Mouse (Mus musculus) embryonic facial prominence, embryonic 12.5 days (tissue): Measurements from ENCODE around the gene Gm10974. TPM values are rescaled to one million over a fixed set of nuclear protein-coding genes. Genes with fewer than 3 reads are reported as not detected.

Source experiments
- ATAC-seq: fragments of 200-750 bp; cut with Nextera tagmentation; 2 replicates; pipeline ENCODE4 v1.8.0; 2017; ENCODE audit not compliant: insufficient number of reproducible peaks, insufficient read depth, low FRiP score, low TSS enrichment
- H3K27ac ChIP-seq: fragments of 300-500 bp; sonication (generic); 2 replicates; pipeline ENCODE4 v1.5.1; 2016; ENCODE audit warnings: mild to moderate bottlenecking
- H3K27me3 ChIP-seq: fragments of 300-500 bp; sonication (generic); 2 replicates; pipeline ENCODE4 v1.6.1; 2016; ENCODE audit warnings: mild to moderate bottlenecking, moderate library complexity
- H3K36me3 ChIP-seq: fragments of 300-500 bp; sonication (generic); 2 replicates; pipeline ENCODE4 v1.6.1; 2016; ENCODE audit warnings: mild to moderate bottlenecking
- H3K4me1 ChIP-seq: fragments of 300-500 bp; sonication (generic); 2 replicates; pipeline ENCODE4 v1.6.1; 2016
- H3K4me2 ChIP-seq: fragments of 300-500 bp; sonication (generic); replicated peaks from 2 replicates; pipeline ENCODE4 v1.6.1; 2016; ENCODE audit warnings: mild to moderate bottlenecking, moderate library complexity
- H3K4me3 ChIP-seq: fragments of 300-500 bp; sonication (generic); 2 replicates; pipeline ENCODE4 v1.5.1; 2016; ENCODE audit warnings: mild to moderate bottlenecking
- H3K9ac ChIP-seq: fragments of 300-500 bp; sonication (generic); 2 replicates; pipeline ENCODE4 v1.6.1; 2016; ENCODE audit warnings: mild to moderate bottlenecking, moderate library complexity
- H3K9me3 ChIP-seq: fragments of 300-500 bp; sonication (generic); 2 replicates; pipeline ENCODE4 v1.6.1; 2016; ENCODE audit warnings: mild to moderate bottlenecking, moderate library complexity
- WGBS: fragments of 180-500 bp; shearing (Covaris S2); methylation state at CpG from one replicate; pipeline ENCODE4 v1.1.7; 2016; 5-methylcytosine and 5-hydroxymethylcytosine counted together
- polyA plus RNA-seq: library from polyadenylated mRNA; unstranded; fragments of >200 nt; fragmentation: Nextera tagmentation; extraction: Ambion mirVana; gene quantifications from 2 replicates; pipeline ENCODE4 v1.2.1, GENCODE M21; 2016

Gm10974 gene
- polyA plus RNA-seq, 1 experiment from 2014 or later = not detected

DNA sequence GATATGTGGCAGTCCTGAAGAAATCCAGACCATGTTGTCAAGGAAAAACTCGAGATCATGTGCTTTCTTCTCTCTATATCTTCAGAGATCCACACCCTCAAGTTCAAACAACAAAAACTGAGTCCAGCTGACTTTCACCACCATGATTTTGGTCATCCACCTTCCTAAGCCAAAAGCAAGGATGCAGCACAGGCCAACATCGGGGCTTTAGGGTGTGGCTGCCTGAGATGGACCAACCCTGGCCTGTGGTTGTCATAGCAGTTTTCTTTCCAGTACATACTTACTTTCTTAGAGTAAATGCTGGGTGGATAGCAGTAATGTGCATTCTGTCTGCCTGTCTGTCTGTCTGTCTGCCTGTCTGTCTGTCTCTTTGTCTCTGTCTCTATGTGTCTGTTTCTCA lies 294 bp upstream of the Gm10974 start:
- Histone ChIP-seq H3K4me1 (peaks cover 8% of the 10 kb centered on the region; the same call in 1 of the 2 replicates), H3K27ac (no peak overlapping the region), H3K4me3 (no peak overlapping the region), H3K9me3 (peaks cover 6% of the 10 kb centered on the region), H3K27me3 (no peaks in the 10 kb centered on the region), H3K4me2 (no peak overlapping the region), H3K36me3 (no peaks in the 10 kb centered on the region), H3K9ac (no peak overlapping the region)
- WGBS = 74% methylated on average over 2 of the region's 2 CpGs
- ATAC-seq = no peak

DNA sequence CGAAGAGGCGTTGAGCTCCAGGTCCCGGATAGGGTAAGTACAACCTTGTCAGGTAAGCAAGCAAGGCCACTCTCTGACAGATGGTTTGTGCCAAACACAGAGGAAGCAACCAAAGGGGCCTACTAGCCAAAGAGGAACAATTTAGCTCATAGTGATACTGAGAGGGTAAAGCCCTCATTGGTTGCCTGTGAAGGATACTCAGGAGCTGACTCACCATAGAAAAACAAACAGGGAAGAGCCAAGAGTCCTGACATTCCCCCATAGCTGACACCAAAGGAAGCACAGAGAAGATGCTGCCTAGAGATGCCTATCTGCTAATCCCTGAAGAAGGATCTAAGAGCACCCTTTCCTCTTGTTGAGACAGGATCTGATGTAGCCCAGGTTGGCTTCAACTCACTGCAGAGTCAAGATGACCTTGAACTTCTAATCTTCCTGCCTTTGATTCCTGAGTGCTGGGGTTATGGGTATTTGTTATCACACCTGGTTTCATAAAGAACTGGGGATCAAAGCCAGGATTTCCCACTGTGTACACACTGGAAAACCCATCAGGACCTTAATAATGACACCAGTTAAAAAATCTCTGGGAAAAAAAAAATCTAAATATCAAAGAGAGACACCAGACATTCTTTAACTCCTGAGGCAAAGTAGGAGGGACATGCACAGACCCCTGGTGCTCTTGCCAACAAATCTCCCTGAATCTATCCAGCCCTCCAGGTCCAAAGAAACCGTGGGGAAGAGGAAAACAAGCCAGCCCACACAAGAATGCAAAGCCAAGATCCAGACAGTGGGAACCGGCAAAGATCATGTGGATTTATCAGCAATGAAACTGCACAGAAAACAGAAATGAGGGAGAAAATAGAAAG lies 3.6 kb downstream of the Gm10974 start:
- H3K4me1 ChIP-seq = peaks cover 8% of the 10 kb centered on the region; the same call in 1 of the 2 replicates
- H3K9ac ChIP-seq = no peak overlapping the region
- no peak overlapping the region for H3K4me3 ChIP-seq
- no peak overlapping the region for H3K4me2 ChIP-seq
- no peak overlapping the region for H3K27ac ChIP-seq
- H3K27me3 ChIP-seq = no peaks in the 10 kb centered on the region
- no peaks in the 10 kb centered on the region for H3K36me3 ChIP-seq
- WGBS = 74% methylated on average over 5 of the region's 5 CpGs
- no peaks in the 10 kb centered on the region for H3K9me3 ChIP-seq
- no peak for ATAC-seq

DNA sequence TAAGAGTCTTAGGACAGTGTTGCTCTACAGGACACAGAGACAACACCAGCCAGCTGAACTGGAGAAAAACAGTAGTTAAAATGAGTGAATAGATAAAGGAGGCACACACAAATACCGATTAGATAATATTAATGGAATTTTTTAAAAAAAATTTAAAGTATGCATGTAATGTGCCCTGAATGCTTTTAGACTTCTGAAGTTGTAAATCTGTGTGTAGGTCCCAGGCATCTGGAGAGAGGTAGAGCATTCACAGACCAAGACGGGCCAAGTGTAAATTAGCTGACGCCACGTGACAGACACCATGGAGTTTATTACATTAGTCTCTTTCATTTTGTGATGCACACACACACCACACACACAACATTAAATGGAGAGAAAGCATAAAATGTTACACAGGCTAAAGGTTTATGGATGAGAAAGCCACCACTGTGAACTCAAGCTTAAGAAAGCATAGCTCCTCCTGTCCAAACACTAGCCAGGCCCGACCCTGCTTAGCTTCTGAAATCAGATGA lies 4.3 kb downstream of the Gm10974 start:
- Histone ChIP-seq H3K27ac (no peak overlapping the region), H3K36me3 (no peaks in the 10 kb centered on the region), H3K9me3 (no peaks in the 10 kb centered on the region), H3K4me2 (no peak overlapping the region), H3K9ac (no peak overlapping the region), H3K4me3 (no peak overlapping the region), H3K4me1 (peaks cover 8% of the 10 kb centered on the region; the same call in 1 of the 2 replicates), H3K27me3 (no peaks in the 10 kb centered on the region)
- no peak for ATAC-seq
- 65% methylated on average over 5 of the region's 5 CpGs for WGBS

DNA sequence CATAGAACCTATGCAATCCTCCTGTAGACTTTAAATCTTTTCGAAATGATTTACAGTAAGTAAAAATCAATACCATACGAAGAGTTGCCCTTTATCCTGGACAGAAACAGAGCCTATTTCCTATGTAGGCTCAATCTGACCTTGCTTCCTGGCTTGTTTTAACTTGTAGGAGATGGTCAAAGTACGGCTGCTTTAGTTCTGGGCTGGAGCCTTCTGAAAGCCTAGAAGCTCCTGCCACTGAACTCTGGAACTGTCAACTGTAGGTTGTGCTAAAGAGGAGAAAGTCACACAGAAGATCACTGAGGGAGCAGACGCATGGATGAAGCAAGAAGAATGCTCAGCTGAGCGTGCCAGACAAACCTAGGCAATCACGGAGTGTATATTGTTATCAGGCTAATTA lies 5.3 kb downstream of the Gm10974 start:
- Histone ChIP-seq H3K9me3 (no peaks in the 10 kb centered on the region), H3K27ac (no peak overlapping the region), H3K36me3 (no peaks in the 10 kb centered on the region), H3K27me3 (no peaks in the 10 kb centered on the region), H3K4me2 (no peak overlapping the region), H3K4me1 (peaks cover 3% of the 10 kb centered on the region; the same call in 1 of the 2 replicates), H3K9ac (no peak overlapping the region), H3K4me3 (no peak overlapping the region)
- no peak for ATAC-seq
- WGBS = 80% methylated on average over 6 of the region's 6 CpGs

DNA sequence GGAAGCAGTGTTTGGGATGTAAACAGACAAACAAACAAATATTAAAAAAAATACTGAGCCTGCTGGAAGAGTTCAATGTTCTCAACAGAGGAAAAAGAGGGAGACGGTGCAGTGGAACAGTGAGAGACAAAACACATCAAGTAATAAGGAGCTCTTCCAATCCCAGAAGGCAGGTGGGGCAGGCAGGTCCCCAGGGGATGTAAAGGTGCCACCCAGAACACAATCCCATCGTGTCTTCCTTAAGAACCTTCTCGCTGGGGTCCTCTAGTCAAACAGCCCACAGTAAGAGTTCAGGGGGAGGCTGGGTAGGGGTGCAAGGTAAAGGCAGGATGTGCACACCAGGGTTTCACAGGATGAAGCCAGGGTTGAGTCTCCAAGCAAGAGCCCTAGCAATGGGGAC lies 7.7 kb downstream of the Gm10974 start:
- Histone ChIP-seq H3K4me1 (peaks cover 3% of the 10 kb centered on the region; the same call in 1 of the 2 replicates), H3K9ac (no peak overlapping the region), H3K9me3 (no peaks in the 10 kb centered on the region), H3K4me3 (no peak overlapping the region), H3K27ac (no peak overlapping the region), H3K27me3 (no peaks in the 10 kb centered on the region), H3K4me2 (no peak overlapping the region), H3K36me3 (no peaks in the 10 kb centered on the region)
- no peak for ATAC-seq
- WGBS = 90% methylated on average over 3 of the region's 3 CpGs

DNA sequence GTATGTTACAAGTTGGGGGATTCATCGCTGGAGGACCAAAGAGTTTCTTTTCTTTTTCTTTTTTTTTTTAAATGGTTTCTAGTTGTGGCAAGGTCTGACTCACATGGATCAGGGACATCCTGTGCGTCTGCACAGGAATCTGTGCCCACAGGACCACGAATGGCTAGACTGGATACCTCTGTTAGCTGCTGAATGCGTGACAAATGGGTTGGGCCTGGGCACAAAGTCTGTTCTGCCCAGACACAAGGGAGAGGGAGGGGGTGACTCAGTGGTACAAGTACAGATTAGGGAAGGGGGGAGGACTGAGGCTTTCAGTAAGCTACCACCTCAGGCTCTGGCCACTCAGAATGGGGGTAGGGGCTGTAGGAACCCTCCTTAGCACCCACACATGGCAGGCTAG lies 10.0 kb downstream of the Gm10974 start:
- Histone ChIP-seq H3K4me2 (no peak overlapping the region), H3K27ac (0 out of 2 replicates have a peak overlapping the region, but pooled peaks have one; percentile 72), H3K9me3 (no peaks in the 10 kb centered on the region), H3K4me1 (no peaks in the 10 kb centered on the region), H3K27me3 (no peaks in the 10 kb centered on the region), H3K4me3 (no peak overlapping the region), H3K9ac (no peak overlapping the region), H3K36me3 (0 out of 2 replicates have a peak, but pooled peaks cover 3% of the 10 kb centered on the region)
- ATAC-seq = no peak
- 83% methylated on average over 4 of the region's 4 CpGs for WGBS

DNA sequence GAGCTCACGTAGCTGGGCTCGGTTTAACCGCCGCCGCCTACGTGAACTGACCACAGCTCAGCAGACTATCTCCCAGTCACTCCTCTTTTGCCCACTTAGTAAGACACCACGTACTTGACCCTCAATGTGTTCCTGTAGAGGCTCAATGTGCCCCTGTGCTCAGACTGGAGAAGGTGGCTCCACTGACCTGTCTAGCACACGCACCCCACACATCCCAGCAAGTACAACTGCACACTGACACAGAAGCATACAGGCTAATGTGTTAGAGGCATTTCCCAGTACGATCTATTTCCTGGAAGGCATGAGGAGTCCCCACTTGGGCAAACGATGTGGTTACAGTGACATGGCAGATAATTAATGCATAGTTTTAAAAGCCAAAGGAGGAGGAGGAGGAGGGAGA lies 10.9 kb downstream of the Gm10974 start:
- no peaks in the 10 kb centered on the region for H3K27me3 ChIP-seq
- 0 out of 2 replicates have a peak, but pooled peaks cover 4% of the 10 kb centered on the region for H3K36me3 ChIP-seq
- WGBS = 82% methylated on average over 10 of the region's 10 CpGs
- H3K4me1 ChIP-seq = no peaks in the 10 kb centered on the region
- H3K4me2 ChIP-seq = no peak overlapping the region
- no peak overlapping the region for H3K9ac ChIP-seq
- H3K4me3 ChIP-seq = no peak overlapping the region
- H3K27ac ChIP-seq = peak overlapping the region; percentile 72
- no peaks in the 10 kb centered on the region for H3K9me3 ChIP-seq
- no peak for ATAC-seq

DNA sequence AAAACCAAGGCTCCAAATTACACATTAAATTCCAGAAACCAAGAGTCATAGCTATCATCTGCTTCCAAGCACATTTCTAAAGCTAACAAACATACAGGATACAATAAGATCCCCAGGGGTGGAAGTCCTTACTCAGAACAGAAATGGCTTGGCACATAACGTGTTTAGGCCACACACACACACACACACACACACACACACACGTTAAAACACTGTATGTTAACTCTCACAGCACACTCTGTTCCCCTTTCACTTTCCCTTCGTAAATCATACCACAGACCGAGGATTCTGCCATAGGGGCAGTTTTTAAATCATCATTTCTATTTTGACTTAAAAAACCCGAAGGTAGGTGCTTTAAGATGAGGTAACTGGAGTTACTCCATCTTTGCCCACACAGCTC lies 18.5 kb downstream of the Gm10974 start:
- Histone ChIP-seq H3K27ac (no peak overlapping the region), H3K27me3 (no peaks in the 10 kb centered on the region), H3K4me1 (no peaks in the 10 kb centered on the region), H3K4me2 (no peak overlapping the region), H3K9me3 (no peaks in the 10 kb centered on the region), H3K9ac (no peak overlapping the region), H3K4me3 (no peak overlapping the region), H3K36me3 (0 out of 2 replicates have a peak, but pooled peaks cover 4% of the 10 kb centered on the region)
- 67% methylated on average over 5 of the region's 5 CpGs for WGBS
- no peak for ATAC-seq

DNA sequence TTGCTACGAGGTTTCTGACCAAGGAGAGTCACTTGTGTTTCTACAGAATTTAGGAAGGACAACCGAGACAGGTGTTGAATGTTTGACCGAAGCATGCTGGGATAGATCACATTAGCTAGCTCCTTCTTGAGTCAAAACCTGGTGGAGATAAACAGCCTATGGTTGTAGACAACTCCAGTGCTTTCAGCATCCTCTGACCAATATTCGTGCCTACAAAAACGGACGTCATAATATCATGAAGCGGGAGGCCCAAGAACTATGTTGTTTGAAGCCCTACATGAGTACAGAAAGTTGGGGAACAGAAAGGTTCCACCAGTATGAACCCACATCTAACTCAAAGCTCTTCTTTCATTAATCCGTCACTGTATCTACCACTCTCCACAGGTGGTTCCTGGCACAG lies 19.2 kb downstream of the Gm10974 start:
- 0 out of 2 replicates have a peak, but pooled peaks cover 4% of the 10 kb centered on the region for H3K36me3 ChIP-seq
- no peaks in the 10 kb centered on the region for H3K27me3 ChIP-seq
- no peak overlapping the region for H3K27ac ChIP-seq
- H3K9me3 ChIP-seq = no peaks in the 10 kb centered on the region
- no peak overlapping the region for H3K4me2 ChIP-seq
- H3K9ac ChIP-seq = no peak overlapping the region
- ATAC-seq = no peak
- no peak overlapping the region for H3K4me3 ChIP-seq
- 94% methylated on average over 8 of the region's 8 CpGs for WGBS
- no peaks in the 10 kb centered on the region for H3K4me1 ChIP-seq

DNA sequence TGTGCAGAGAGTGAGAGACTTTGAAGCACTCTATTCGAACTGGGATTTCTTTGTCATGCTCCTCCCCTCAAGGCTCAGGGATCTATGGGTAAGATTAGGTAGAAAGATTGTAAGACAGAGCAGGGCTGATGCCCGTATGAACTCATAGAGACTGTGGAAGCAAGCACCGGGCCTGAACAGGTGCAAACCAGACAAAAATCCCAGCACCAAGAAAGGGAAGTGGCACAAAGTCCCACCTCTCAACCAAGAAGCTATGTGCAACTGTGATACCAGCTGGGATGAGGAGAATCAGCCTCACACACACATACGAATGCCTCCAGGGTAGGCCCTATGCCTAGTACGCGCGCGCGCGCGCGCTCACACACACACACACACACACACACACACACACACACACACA lies 20.1 kb downstream of the Gm10974 start:
- H3K36me3 ChIP-seq = no peaks in the 10 kb centered on the region
- no peak overlapping the region for H3K4me2 ChIP-seq
- ATAC-seq = no peak
- no peak overlapping the region for H3K9ac ChIP-seq
- H3K27me3 ChIP-seq = no peaks in the 10 kb centered on the region
- no peak overlapping the region for H3K27ac ChIP-seq
- 84% methylated on average over 4 of the region's 12 CpGs for WGBS
- no peaks in the 10 kb centered on the region for H3K4me1 ChIP-seq
- H3K9me3 ChIP-seq = no peaks in the 10 kb centered on the region
- no peak overlapping the region for H3K4me3 ChIP-seq

DNA sequence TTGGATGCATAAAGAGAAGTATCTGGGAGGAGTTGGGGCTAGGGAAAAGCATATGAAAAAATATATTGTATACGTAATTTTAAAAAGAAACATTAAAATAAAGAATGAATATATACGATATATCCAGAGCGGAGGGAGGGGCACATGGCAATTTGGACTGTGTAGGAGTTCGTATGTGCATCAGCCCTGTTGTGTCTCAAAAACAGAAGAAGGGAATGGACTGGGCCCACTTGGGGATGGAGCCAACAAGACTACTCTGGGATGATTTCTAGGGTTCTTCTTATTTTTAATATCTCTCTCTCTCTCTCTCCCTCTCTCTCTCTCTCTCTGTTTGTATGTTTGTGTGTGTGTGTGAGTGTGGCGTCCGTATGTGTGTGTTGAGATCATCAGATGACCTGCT lies 20.7 kb downstream of the Gm10974 start:
- Histone ChIP-seq H3K4me2 (no peak overlapping the region), H3K27me3 (no peaks in the 10 kb centered on the region), H3K4me3 (no peak overlapping the region), H3K9ac (no peak overlapping the region), H3K36me3 (no peaks in the 10 kb centered on the region), H3K9me3 (no peaks in the 10 kb centered on the region), H3K4me1 (no peaks in the 10 kb centered on the region), H3K27ac (no peak overlapping the region)
- WGBS = 96% methylated on average over 6 of the region's 6 CpGs
- ATAC-seq = no peak

DNA sequence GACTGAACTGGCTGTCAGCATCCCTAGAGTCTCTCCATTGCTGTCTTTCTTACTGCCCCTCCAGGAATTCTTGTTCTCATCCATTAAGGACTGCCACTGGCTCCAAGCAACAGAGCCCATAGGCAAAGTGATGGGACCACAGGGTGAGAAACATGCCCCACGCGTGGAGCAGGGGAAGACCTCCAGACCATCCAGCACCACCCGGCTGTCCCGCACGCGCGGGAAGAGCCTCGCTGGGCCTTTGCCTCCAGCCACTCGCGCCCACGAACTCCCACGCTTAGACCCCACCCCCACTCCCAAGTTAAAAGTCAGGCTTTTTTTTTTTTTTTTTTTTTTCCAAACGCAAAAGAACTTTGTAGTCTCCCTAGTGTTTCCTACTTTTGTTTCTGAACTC lies 21.7 kb downstream of the Gm10974 start:
- ATAC-seq = 0 out of 2 replicates have a peak, but pooled peaks have one; percentile 18
- Histone ChIP-seq H3K4me2 (peak overlapping the region; percentile 73), H3K27ac (no peak overlapping the region), H3K4me3 (peak overlapping the region; percentile 66), H3K9me3 (no peaks in the 10 kb centered on the region), H3K4me1 (no peaks in the 10 kb centered on the region), H3K9ac (peak overlapping the region; percentile 81), H3K27me3 (no peaks in the 10 kb centered on the region), H3K36me3 (no peaks in the 10 kb centered on the region)
- WGBS = under 1% methylated on average over 13 of the region's 13 CpGs
